Mouse (Mus musculus): ENCODE measurements around the gene Vmn2r22.
"Not testable (repeated sequence)": the region's sequence is repeated elsewhere in the genome, so short reads cannot be mapped to it uniquely, and the experiment has no call there.

Vmn2r22 gene

DNA sequence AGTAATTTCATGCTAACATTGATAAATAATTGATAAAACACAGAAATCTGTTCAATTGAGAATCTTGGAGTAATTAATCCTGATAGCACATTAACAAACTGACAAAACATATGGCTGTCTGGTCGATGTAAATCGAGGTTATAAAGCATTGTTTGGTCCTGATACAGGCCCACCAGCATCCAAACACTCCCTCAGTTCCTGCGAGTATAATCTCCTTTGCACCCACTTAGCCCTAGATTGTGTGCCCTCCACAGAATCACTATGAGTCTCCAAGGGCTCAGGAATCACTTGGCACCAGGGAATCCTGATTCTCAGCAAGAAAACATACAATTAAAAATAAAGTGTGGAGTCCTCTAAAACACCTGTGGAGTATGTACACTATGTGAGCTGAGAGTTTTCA is at the start of gene Vmn2r22:
Gene Vmn2r22 (minus strand): TSS at position 101 of the 400 bp plus-strand sequence.
- not testable (repeated sequence) for DNase-seq (ENCODE audit: low read depth, low spot score)

DNA sequence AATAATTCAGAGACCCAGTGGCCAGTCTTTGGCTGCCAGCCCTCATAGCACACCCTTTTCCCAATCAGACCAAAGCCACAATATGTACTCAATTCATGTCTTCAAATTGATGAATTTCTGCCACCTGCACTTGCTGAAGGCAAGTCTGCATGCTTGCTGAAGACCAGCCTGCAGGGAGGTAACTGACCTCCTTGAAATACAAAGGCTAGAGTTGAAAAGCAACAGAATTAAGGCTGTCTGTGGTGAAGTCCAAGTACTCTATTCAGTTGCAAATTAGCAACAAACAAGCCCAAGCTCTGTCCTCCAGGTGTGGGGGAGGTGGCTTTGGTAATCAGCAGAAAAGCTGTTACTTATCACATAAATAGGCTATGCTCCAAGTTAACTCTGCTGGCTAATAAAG is 46.7 kb upstream of the Vmn2r22 start:
- DNase-seq (ENCODE audit: low read depth, low spot score): no peak

DNA sequence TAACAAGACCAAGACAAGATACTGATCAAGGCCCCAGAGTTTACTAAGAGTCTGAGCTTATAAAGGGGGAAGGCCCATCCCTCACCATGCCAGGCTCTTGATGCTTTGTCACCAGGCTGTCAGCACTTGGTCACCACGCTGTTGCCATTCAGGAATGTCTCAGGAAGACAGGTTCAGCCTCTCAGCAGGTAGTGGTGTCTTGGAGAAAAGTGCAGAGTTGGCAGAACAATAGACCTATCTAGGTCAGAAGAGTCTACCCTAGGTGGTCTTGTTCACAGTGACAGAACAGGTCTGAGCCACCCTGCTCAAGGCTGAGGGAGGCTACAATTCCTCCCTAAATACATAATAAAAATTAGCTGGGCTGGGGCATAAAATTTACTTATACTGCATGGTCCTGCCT is 46.1 kb upstream of the Vmn2r22 start:
- DNase-seq (ENCODE audit: low read depth, low spot score): not testable (repeated sequence)

DNA sequence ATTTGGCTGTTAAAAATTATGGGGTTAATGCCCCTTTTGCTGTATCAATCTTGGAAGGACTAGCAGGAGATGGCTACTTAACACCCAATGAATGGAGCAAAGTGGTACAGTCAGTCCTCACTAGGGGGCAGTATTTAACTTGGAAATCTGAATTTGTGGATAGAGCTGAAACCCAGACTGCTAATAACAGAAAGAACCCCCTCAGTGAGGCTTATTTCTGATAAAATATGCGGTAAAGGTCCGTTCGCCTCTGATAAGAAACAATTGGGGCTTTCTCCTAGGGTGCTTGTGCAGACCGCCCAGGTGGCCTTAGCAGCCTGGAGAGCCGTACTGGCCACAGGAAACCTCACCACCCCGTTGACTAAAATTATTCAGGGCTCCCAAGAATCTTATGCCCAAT is 6.5 kb upstream of the Vmn2r22 start:
- DNase-seq (ENCODE audit: low read depth, low spot score): no peak

DNA sequence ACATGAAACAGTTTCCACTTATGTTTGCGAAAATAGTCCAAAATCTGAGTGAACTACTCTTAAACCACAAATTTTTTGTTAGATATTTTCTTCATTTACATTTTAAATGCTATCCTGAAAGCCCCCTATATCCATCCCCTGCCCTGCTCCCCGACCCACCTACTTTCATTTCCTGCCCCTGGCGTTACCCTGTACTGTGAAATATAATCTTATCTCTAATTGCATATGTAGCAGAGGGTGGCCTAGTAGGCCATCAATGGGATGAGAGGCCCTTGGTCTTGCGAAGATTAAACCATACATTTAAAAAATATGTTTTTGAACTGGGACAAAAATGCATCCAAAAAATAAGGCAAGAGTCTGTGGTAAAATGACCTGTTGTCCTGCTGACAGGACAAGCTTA is 11.1 kb downstream of the Vmn2r22 start:
- DNase-seq (ENCODE audit: low read depth, low spot score): not testable (repeated sequence)

DNA sequence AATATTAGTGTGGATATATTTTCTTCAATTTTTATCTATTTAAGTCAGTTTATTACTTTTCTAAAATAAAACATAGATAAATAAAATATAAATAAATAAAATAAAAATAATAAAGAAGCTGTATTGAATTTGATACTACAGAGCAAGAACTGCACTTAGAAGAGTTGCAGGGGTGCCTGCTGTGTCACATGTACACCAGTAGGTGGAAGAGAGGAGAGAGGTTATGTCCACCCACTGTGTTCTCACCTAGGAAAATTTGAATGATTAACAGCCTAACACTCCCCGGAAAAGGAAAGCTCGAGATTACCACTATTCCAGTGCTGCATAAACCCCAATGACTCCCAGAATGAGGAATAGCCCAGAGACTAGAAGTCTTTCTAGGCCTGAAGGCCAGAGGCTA is 26.7 kb downstream of the Vmn2r22 start:
- not testable (repeated sequence) for DNase-seq (ENCODE audit: low read depth, low spot score)

DNA sequence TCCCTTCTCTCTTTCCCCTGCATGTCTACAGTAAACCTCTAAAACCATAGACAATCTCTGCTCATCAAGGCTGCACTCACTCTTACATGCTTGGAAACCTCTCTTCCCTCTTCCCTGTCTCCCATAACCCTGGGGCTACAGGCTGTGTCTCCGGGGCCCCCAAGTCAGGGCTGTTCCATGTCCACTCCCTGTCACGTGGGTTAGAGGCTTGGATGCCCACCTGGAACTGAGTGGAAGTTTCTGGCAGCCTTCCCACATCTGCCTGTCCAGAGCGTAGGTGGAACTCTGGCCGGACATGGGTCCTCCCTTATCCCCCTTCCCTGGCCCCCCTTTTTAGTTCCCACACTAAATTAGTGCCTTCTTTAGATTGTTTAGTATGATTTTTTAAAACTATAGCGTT is 62.2 kb downstream of the Vmn2r22 start:
- not testable (repeated sequence) for DNase-seq (ENCODE audit: low read depth, low spot score)

DNA sequence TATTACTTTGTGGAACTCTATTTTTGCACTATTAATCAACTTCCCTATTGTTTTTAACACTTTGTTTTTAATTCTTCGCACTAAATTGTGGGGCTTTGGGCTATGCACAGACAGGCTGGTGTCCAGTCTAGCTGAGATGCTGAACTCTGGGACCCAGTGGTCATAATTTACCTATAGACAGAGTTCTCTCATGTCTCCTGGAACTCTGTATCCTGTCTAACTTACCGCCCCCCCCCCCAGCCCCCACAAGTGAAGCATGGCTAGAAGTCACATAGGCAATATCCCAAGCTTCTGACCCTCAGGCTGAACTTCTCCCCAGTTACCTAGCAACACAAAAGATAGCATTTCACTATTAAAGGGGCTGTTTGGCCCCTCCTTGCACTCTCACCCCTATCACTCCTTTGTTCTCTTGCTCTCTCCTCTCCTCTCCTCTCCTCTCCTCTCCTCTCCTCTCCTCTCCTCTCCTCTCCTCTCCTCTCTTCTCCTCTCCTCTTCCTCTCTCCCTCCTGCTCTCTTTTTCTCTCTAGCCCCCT is 62.7 kb downstream of the Vmn2r22 start:
- DNase-seq (ENCODE audit: low read depth, low spot score): not testable (repeated sequence)

DNA sequence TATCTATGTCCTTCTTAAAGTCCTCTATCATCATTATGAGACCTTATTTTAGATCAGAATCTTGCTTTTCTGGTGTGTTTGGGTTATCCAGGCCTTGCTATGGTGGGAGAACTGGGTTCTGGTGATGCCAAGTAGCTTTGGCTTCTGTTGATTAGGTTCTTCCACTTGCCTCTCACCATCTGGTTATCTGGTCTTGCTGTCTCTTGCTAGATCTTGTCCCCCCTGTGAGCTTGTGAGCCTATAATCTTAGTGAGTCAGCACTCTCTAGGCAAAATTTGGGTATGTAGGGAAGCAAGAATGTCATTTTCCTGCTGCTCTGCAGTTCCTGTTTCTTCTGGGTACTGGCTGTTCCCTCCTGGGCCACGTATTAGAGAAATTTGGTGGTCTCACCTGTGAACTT is 66.5 kb downstream of the Vmn2r22 start:
- DNase-seq (ENCODE audit: low read depth, low spot score): not testable (repeated sequence)

DNA sequence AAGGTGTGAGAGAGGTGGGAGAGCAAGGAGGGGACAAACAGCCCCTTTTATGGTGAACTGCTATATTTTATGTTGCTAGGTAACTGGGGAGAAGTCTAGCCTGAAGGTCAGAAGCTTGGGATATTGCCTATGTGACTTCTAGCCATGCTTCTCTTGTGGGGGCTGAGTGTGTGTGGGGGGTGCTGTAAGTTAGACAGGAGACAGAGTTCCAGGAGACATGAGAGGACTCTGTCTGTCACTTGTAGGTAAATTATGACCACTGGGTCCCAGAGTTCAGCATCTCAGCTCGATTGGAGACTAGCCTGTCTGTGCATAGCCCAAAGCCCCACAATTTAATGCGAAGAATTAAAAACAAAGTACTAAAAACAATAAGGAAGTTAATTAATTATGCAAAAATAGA is 75.8 kb downstream of the Vmn2r22 start:
- DNase-seq (ENCODE audit: low read depth, low spot score): not testable (repeated sequence)

All from c-Kit-negative CD71-positive TER-119-positive erythroid progenitor cells, embryonic 14.5 days (primary cell).